Mouse (Mus musculus) heart, adult 2 months (tissue): ENCODE measurements around the gene Cpne8. TPM values are rescaled to one million over a fixed set of nuclear protein-coding genes. Genes with fewer than 3 reads are reported as not detected.

Source experiments
- DNase-seq, 2 experiments: peaks; one replicate each; pipeline ENCODE4 v3.0.0; 2021
- H3K27ac ChIP-seq: fragments of 200-600 bp; 2 replicates; pipeline ENCODE4 v1.8.1; 2022
- H3K27me3 ChIP-seq: fragments of 200-500 bp; 2 replicates; pipeline ENCODE4 v1.6.1; 2012; ENCODE audit warnings: mild to moderate bottlenecking, low read length, inconsistent platforms, mixed read lengths; ENCODE audit not compliant: control insufficient read depth, insufficient read depth
- H3K36me3 ChIP-seq: fragments of 200-500 bp; 2 replicates; pipeline ENCODE4 v1.6.1; 2012; ENCODE audit warnings: low read length, inconsistent platforms; ENCODE audit not compliant: control insufficient read depth, insufficient read depth
- H3K4me1 ChIP-seq: fragments of 200-500 bp; 2 replicates; pipeline ENCODE4 v1.6.1; 2011; ENCODE audit warnings: low read length; ENCODE audit not compliant: control insufficient read depth, insufficient read depth
- H3K4me3 ChIP-seq: fragments of 200-600 bp; 2 replicates; pipeline ENCODE4 v1.8.1; 2022
- H3K79me2 ChIP-seq: fragments of 200-500 bp; replicated peaks from 2 replicates; pipeline ENCODE4 v1.6.1; 2012; ENCODE audit warnings: mild to moderate bottlenecking, inconsistent platforms, low read length, moderate library complexity, mixed read lengths; ENCODE audit not compliant: control insufficient read depth, insufficient read depth
- H3K9ac ChIP-seq: fragments of 200-500 bp; 2 replicates; pipeline ENCODE4 v1.6.1; 2012; ENCODE audit warnings: low read depth, mild to moderate bottlenecking, control low read depth, inconsistent platforms, low read length, mixed read lengths
- CTCF ChIP-seq: fragments of 200-600 bp; IDR thresholded peaks from 2 replicates; pipeline ENCODE4 v1.8.1; 2022; ENCODE audit warnings: antibody characterized with exemption, mild to moderate bottlenecking, moderate library complexity
- EP300 ChIP-seq: fragments of 200-500 bp; IDR thresholded peaks from 2 replicates; pipeline ENCODE4 v1.6.1; 2011; ENCODE audit warnings: low read depth, low read length, control low read depth; ENCODE audit not compliant: insufficient read depth
- POLR2A ChIP-seq: fragments of 200-500 bp; IDR thresholded peaks from 2 replicates; pipeline ENCODE4 v1.6.1; 2011; ENCODE audit warnings: mild to moderate bottlenecking, low read depth, low read length, control low read depth; ENCODE audit not compliant: insufficient read depth
- WGBS: fragments of 180-500 bp; shearing (Covaris S2); methylation state at CpG from one replicate; pipeline ENCODE4 v1.1.7; 2018; 5-methylcytosine and 5-hydroxymethylcytosine counted together
- intact Hi-C: fragments of 180-260 bp; cut with DNase I; formaldehyde crosslinking; loops from one replicate; pipeline ENCODE4 v1.15.1; 2025
- polyA plus RNA-seq: library from polyadenylated mRNA; depleted of rRNA; stranded (reverse); fragments of >200 nt; gene quantifications from 2 replicates; pipeline ENCODE4 v1.2.3, GENCODE M21; 2012
- total RNA-seq, 2 experiments: library from RNA; stranded (reverse); gene quantifications; 2 replicates each; pipeline ENCODE4 v1.2.3; 2021

Gene Cpne8
- total and polyA plus RNA-seq, 3 experiments, result 6.9 to 8.8 (median 8.7) TPM

GRCm38 (mm10) chr15:90577402-90577801 lies 101.8 kb downstream of the Cpne8 start:
- Histone ChIP-seq H3K9ac (no peak overlapping the region), H3K36me3 (no peaks in the 10 kb centered on the region), H3K79me2 (no peaks in the 10 kb centered on the region), H3K27me3 (no peaks in the 10 kb centered on the region), H3K27ac (no peak overlapping the region), H3K4me3 (no peak overlapping the region), H3K4me1 (no peaks in the 10 kb centered on the region)
- 95% methylated on average over 3 of the region's 3 CpGs for WGBS
- no peak for DNase-seq
- TF ChIP-seq CTCF (no peak), POLR2A (no peak), EP300 (no peak)
- intact Hi-C loops, result no loop called here

GRCm38 (mm10) chr15:90569246-90569645 lies 110.0 kb downstream of the Cpne8 start:
- Histone ChIP-seq H3K4me3 (no peak overlapping the region), H3K9ac (no peak overlapping the region), H3K4me1 (no peaks in the 10 kb centered on the region), H3K27ac (no peak overlapping the region), H3K27me3 (no peaks in the 10 kb centered on the region), H3K36me3 (no peaks in the 10 kb centered on the region), H3K79me2 (no peaks in the 10 kb centered on the region)
- no peak for TF ChIP-seq POLR2A
- no peak for TF ChIP-seq CTCF
- TF ChIP-seq EP300, result no peak
- no peak for DNase-seq
- WGBS, result 88% methylated on average over 4 of the region's 4 CpGs
- intact Hi-C loops, result no loop called here

- no peak overlapping the region for H3K4me3 ChIP-seq
- intact Hi-C loops, result no loop called here
- no peaks in the 10 kb centered on the region for H3K4me1 ChIP-seq
- no peaks in the 10 kb centered on the region for H3K27me3 ChIP-seq
- no peak for TF ChIP-seq POLR2A
- no peak for DNase-seq
- H3K79me2 ChIP-seq, result no peaks in the 10 kb centered on the region
- H3K27ac ChIP-seq, result no peak overlapping the region
- no peak overlapping the region for H3K9ac ChIP-seq
- H3K36me3 ChIP-seq, result no peaks in the 10 kb centered on the region
- WGBS, result 75% methylated on average over 4 of the region's 4 CpGs
Observed at GRCm38 (mm10) chr15:90568050-90568449, 111.2 kb downstream of the Cpne8 start.

- Histone ChIP-seq H3K27me3 (no peaks in the 10 kb centered on the region), H3K9ac (no peak overlapping the region), H3K4me3 (no peak overlapping the region), H3K36me3 (no peaks in the 10 kb centered on the region), H3K79me2 (no peaks in the 10 kb centered on the region), H3K4me1 (no peaks in the 10 kb centered on the region), H3K27ac (no peak overlapping the region)
- 69% methylated on average over 3 of the region's 3 CpGs for WGBS
- TF ChIP-seq POLR2A (no peak), EP300 (no peak)
- intact Hi-C loops, result loop anchor here (5.0 kb wide), 1 partner anchor 113 kb away; the partner anchor contains the start of gene Cpne8
- DNase-seq, result no peak
Observed at GRCm38 (mm10) chr15:90563996-90564395, 115.2 kb downstream of the Cpne8 start.

- no peak for DNase-seq
- Histone ChIP-seq H3K27me3 (no peaks in the 10 kb centered on the region), H3K4me1 (no peaks in the 10 kb centered on the region), H3K9ac (no peak overlapping the region), H3K27ac (no peak overlapping the region), H3K79me2 (no peaks in the 10 kb centered on the region), H3K4me3 (no peak overlapping the region), H3K36me3 (no peaks in the 10 kb centered on the region)
- intact Hi-C loops, result loop anchor here (5.0 kb wide), 1 partner anchor 116 kb away; the partner anchor contains the start of gene Cpne8
- TF ChIP-seq EP300 (no peak), CTCF (no peak), POLR2A (no peak)
- 78% methylated on average over 12 of the region's 12 CpGs for WGBS
Observed at GRCm38 (mm10) chr15:90561613-90562012, 117.6 kb downstream of the Cpne8 start.

GRCm38 (mm10) chr15:90548589-90548988 lies 130.6 kb downstream of the Cpne8 start:
- TF ChIP-seq CTCF (no peak), POLR2A (no peak), EP300 (no peak)
- Histone ChIP-seq H3K9ac (no peak overlapping the region), H3K27ac (no peak overlapping the region), H3K36me3 (no peaks in the 10 kb centered on the region; the same call in 1 of the 2 replicates), H3K4me3 (no peak overlapping the region), H3K79me2 (no peaks in the 10 kb centered on the region), H3K27me3 (no peaks in the 10 kb centered on the region), H3K4me1 (no peaks in the 10 kb centered on the region)
- intact Hi-C loops, result no loop called here
- WGBS, result 96% methylated on average over 7 of the region's 7 CpGs
- no peak for DNase-seq
